In the genomic region with DNA sequence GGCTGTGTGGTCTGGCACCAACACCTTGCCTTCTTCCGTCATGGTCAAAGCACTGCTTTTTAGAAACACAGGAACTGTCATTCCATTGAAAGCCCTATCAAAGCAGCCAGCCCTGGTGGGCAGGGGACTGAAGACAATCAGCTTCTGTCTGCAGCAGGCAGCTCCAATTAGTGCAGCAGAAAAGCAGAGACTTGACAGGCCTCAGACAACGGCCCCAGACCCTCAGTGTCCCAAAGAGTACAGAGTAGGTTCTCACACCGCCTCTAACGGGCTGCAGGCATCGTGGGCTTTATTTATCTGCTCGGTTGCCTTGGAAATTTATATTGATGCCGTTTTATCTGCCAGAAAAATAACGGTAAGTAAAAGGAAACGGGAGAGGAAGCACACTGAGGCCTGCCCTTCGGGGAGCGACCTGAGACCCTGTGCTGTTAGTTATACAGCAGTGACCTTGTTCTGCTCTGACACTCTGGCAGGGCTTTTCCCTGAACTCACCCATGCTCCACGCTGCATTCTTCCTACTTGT, we compare ENCODE assay signal across 9 mouse cellular contexts. TPM values are rescaled to one million over a fixed set of nuclear protein-coding genes. Genes with fewer than 3 reads are reported as not detected.
A peak's percentile ranks its signal among the peaks of the same experiment; 100 is the strongest.
DNase-seq lines count a peak whose midpoint lies in the region; ATAC-seq and TF ChIP-seq lines count a peak whose summit lies in the region.
"Had no signal": no experiment of that assay in that cellular context is flagged by ENCODE, and none has a peak within 500 bp of the region (broad histone marks: within the 10 kb centered on the region; RNA-seq: fewer than 3 reads in every experiment).

No protein-coding gene starts in this region.

- H3K27ac ChIP-seq in heart, embryonic 15.5 days = peak overlapping the region; percentile 77
- H3K27ac ChIP-seq in heart, postnatal 0 days (ENCODE audit: low read depth) = peak overlapping the region; percentile 82
- H3K27ac ChIP-seq in midbrain, embryonic 11.5 days (ENCODE audit: low read depth, low read length) = peak overlapping the region; percentile 6; the same call in 1 of the 2 replicates
- H3K27ac ChIP-seq in kidney, embryonic 16.5 days (ENCODE audit: low read length) = no peak overlapping the region

- ATAC-seq in heart, embryonic 15.5 days (replicated peaks; ENCODE audit: insufficient number of reproducible peaks, insufficient read depth, low FRiP score, low read depth) = peak; percentile 53
- ATAC-seq in common myeloid progenitor, adult 5-6 weeks (replicated peaks; ENCODE audit: low read depth, poor library complexity, severe bottlenecking) = peak; percentile 80
- peak; percentile 57; the same call in 1 of the 2 replicates for ATAC-seq in heart, postnatal 0 days (ENCODE audit: insufficient read depth, low read depth)
- ATAC-seq in midbrain, embryonic 11.5 days (ENCODE audit: low FRiP score) = peak; percentile 80
- no peak for ATAC-seq in kidney, embryonic 16.5 days (ENCODE audit: low FRiP score, low TSS enrichment)
- no peak for ATAC-seq in inflammation-experienced regulatory T-cells, adult 6 months

- no peaks in the 10 kb centered on the region for H3K9me3 ChIP-seq in heart, embryonic 15.5 days (replicated peaks)
- H3K9me3 ChIP-seq in heart, postnatal 0 days (replicated peaks; ENCODE audit: control insufficient read depth, low read length) = no peaks in the 10 kb centered on the region
- H3K9me3 ChIP-seq in midbrain, embryonic 11.5 days (ENCODE audit: control insufficient read depth, low read length) = no peaks in the 10 kb centered on the region
- H3K9me3 ChIP-seq in kidney, embryonic 16.5 days (ENCODE audit: low read length) = no peaks in the 10 kb centered on the region

- no peak for TF ChIP-seq CTCF in heart, postnatal 0 days (IDR thresholded peaks at IDR 0.05; ENCODE audit: low read depth)

- intact Hi-C loops in heart, postnatal 25 days (cut with DNase I) = no loop called here

- DNase-seq in heart, postnatal 25 days (ENCODE audit: low spot score) = no peak
- DNase-seq in heart, postnatal 0 days (ENCODE audit: low spot score) = peak; percentile 51
- no peak for DNase-seq in midbrain, embryonic 11.5 days (ENCODE audit: low spot score, missing footprints)
- no peak for DNase-seq in adipocyte (ENCODE audit: low spot score)
- DNase-seq: kidney, postnatal 14 days had no signal

- WGBS in heart, embryonic 15.5 days = 23% methylated on average over 12 of the region's 12 CpGs
- 20% methylated on average over 12 of the region's 12 CpGs for WGBS in heart, postnatal 0 days
- WGBS in midbrain, embryonic 11.5 days = 33% methylated on average over 12 of the region's 12 CpGs
- WGBS in kidney, embryonic 16.5 days = 29% methylated on average over 12 of the region's 12 CpGs

- H3K9ac ChIP-seq in heart, embryonic 15.5 days = peak overlapping the region; percentile 40
- peak overlapping the region; percentile 54 for H3K9ac ChIP-seq in heart, postnatal 0 days (replicated peaks; ENCODE audit: low read depth, low read length)
- no peak overlapping the region for H3K9ac ChIP-seq in midbrain, embryonic 11.5 days (ENCODE audit: low read length)
- H3K9ac ChIP-seq in kidney, embryonic 16.5 days (replicated peaks; ENCODE audit: low read length) = no peak overlapping the region

- H3K4me2 ChIP-seq in heart, embryonic 15.5 days = no peak overlapping the region; the same call in 1 of the 2 replicates
- 0 out of 2 replicates have a peak overlapping the region, but pooled peaks have one; percentile 2 for H3K4me2 ChIP-seq in heart, postnatal 0 days (ENCODE audit: low read depth, low read length)
- H3K4me2 ChIP-seq in midbrain, embryonic 11.5 days = no peak overlapping the region
- no peak overlapping the region for H3K4me2 ChIP-seq in kidney, embryonic 16.5 days (replicated peaks; ENCODE audit: low read depth, low read length)

- no peaks in the 10 kb centered on the region for H3K36me3 ChIP-seq in heart, embryonic 15.5 days
- H3K36me3 ChIP-seq in heart, postnatal 0 days (replicated peaks; ENCODE audit: control insufficient read depth, insufficient read depth, low read length) = no peaks in the 10 kb centered on the region
- H3K36me3 ChIP-seq in midbrain, embryonic 11.5 days (ENCODE audit: control insufficient read depth, insufficient read depth, low read length) = no peaks in the 10 kb centered on the region
- no peaks in the 10 kb centered on the region for H3K36me3 ChIP-seq in kidney, embryonic 16.5 days (ENCODE audit: insufficient read depth, low read length)

- no peaks in the 10 kb centered on the region for H3K27me3 ChIP-seq in heart, embryonic 15.5 days
- H3K27me3 ChIP-seq in heart, postnatal 0 days (ENCODE audit: control insufficient read depth, insufficient read depth, low read length) = no peaks in the 10 kb centered on the region
- peaks cover 12% of the 10 kb centered on the region; the same call in 1 of the 2 replicates for H3K27me3 ChIP-seq in midbrain, embryonic 11.5 days (ENCODE audit: control insufficient read depth, insufficient read depth, low read length)
- no peaks in the 10 kb centered on the region for H3K27me3 ChIP-seq in kidney, embryonic 16.5 days (ENCODE audit: insufficient read depth, low read length)

- no peak for TF ChIP-seq EP300 in heart, postnatal 0 days (IDR thresholded peaks at IDR 0.05; ENCODE audit: low read depth)

- no peak overlapping the region for H3K4me3 ChIP-seq in heart, embryonic 15.5 days
- H3K4me3 ChIP-seq in heart, postnatal 0 days (ENCODE audit: low read depth, low read length) = no peak overlapping the region
- no peak overlapping the region for H3K4me3 ChIP-seq in midbrain, embryonic 11.5 days (ENCODE audit: low read depth, low read length)
- H3K4me3 ChIP-seq in kidney, embryonic 16.5 days (ENCODE audit: low read length) = no peak overlapping the region

- peaks cover 51% of the 10 kb centered on the region for H3K4me1 ChIP-seq in heart, embryonic 15.5 days (replicated peaks)
- H3K4me1 ChIP-seq in heart, postnatal 0 days (ENCODE audit: control insufficient read depth, insufficient read depth) = peaks cover 25% of the 10 kb centered on the region
- H3K4me1 ChIP-seq in midbrain, embryonic 11.5 days (ENCODE audit: control insufficient read depth, insufficient read depth, low read length) = peaks cover 17% of the 10 kb centered on the region
- peaks cover 7% of the 10 kb centered on the region for H3K4me1 ChIP-seq in kidney, embryonic 16.5 days (ENCODE audit: insufficient read depth, low read length)

RNA-seq across cellular contexts. Expression of gene Lrrc1, which starts 48.1 kb away (rescaled TPM):
- 16.1 and 18.6 TPM in 2 replicates for polyA plus RNA-seq in heart, embryonic 15.5 days (2015; fragmentation: Nextera tagmentation; extraction: Ambion mirVana)
- total RNA-seq in heart, postnatal 25 days (2021) = 10 to 100 TPM; 17.2 to 18.4 TPM
- 12.2 and 15.8 TPM in 2 replicates for total RNA-seq in common myeloid progenitor, adult 5-6 weeks (2017)
- 43.8 and 70.3 TPM in 2 replicates for total RNA-seq in heart, postnatal 0 days (2014; rRNA removed; ENCODE audit: low replicate concordance)
- 14.7 and 17.7 TPM in 2 replicates for polyA plus RNA-seq in heart, postnatal 0 days (2015; fragmentation: Nextera tagmentation; extraction: Ambion mirVana)
- polyA plus RNA-seq in midbrain, embryonic 11.5 days (2014; fragmentation: Nextera tagmentation; extraction: Ambion mirVana) = 5.0 and 6.6 TPM in 2 replicates
- 23.2 and 23.3 TPM in 2 replicates for polyA plus RNA-seq in kidney, embryonic 16.5 days (2015; fragmentation: Nextera tagmentation; extraction: Ambion mirVana)
- 1 to 10 TPM; 2.3 to 4.3 (median 2.4) TPM for polyA plus RNA-seq in inflammation-experienced regulatory T-cells, adult 6 months (2017; shearing (Covaris generic))

Comparison
In these comparisons a context has a peak if more than half of its experiments do, and no peak if none do; other contexts are left out.
1. ATAC-seq: peak in heart, embryonic 15.5 days (single experiment), common myeloid progenitor, adult 5-6 weeks (single experiment), heart, postnatal 0 days (single experiment) and midbrain, embryonic 11.5 days (single experiment); none in kidney, embryonic 16.5 days (single experiment) and inflammation-experienced regulatory T-cells, adult 6 months (single experiment).
2. H3K9ac ChIP-seq: peak in heart, embryonic 15.5 days (single experiment) and heart, postnatal 0 days (single experiment); none in midbrain, embryonic 11.5 days (single experiment) and kidney, embryonic 16.5 days (single experiment).